Mouse (Mus musculus) kidney, adult 8-10 months (tissue): ENCODE data around the gene Olfr448.
A peak's percentile ranks its signal among the peaks of the same experiment; 100 is the strongest.

Experiments used
- DNase-seq, 2 experiments: peaks; one replicate each; pipeline ENCODE4 v3.0.0; 2022

Gene Olfr448

GRCm38 (mm10) chr6:42890141-42890540 is at the start of gene Olfr448:
TSS of gene Olfr448 (plus strand) at chr6:42890441.
- DNase-seq: no peak

DNA sequence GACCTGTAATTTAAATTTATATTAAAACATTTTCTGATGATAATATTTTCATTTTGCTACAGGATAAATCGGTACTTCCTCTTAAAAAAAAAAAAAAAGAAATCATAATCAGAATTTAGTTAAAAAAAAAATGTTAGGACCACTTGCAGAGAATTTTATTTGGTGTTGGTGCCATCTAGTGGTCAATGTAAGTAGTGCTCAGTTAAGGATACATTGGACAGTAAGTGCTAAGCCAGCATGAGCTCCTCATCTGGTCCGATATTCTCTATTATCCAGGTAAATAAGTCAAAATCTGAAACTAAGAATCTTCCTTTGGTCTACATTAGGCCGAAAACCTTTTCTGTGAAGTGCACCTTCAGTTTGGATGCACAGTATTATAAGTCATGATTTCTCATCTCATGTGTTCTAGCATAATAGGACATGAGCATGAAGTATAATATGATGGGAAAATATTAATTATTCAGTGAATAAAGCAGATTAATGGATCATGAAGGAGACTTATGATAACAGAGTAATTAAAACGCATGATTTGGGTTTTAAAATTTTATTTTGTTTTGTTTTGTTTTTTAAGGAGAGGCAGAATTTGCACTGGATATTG is 29.9 kb upstream of the Olfr448 start:
- DNase-seq: peak; percentile 3 to 13

DNA sequence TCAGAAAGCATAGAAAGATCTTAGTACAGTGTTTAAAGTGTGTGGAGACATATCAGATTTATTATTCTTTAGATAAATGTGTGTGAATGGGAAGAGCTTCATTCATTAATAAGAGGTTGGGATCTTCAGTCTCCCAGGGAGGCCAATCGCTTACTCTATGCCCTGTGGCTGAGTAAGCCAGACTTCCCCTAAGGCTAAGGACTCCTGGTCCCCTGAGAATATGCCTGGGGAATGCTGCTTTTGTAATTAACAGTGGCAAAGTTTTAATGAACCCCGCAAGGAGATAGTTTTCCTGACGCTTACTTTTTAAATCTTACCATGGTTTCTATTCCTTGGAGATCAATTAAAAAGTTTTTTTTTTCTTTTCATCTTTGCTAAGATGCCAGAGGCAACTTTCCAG is 20.5 kb upstream of the Olfr448 start:
- no peak for DNase-seq

GRCm38 (mm10) chr6:42876323-42876722 is 13.9 kb upstream of the Olfr448 start:
- DNase-seq: no peak

DNA sequence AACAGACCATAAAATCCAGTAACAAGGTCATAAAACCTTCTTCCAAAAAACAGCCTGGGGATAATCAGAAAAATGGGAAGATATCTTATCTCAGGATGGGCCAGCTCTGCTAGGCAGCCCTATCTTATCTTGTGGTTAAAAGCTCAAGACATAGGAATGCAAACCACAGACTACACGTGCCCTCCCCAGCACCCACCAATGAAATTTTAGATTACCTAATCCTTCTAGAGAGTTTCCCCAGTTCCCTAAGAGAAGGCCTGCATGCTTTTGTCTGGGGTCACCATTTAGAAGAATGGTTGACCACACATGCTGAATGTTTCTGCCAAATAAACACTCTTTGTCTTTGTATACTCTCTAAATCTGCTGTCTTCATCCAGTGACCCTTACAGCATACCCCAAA is 10.1 kb downstream of the Olfr448 start:
- DNase-seq: no peak

- DNase-seq: no peak
Measured at GRCm38 (mm10) chr6:42908578-42908977, 18.3 kb downstream of the Olfr448 start, which contains the start of gene Olfr447. TSS of gene Olfr447 (plus strand) at chr6:42908878.

- no peak for DNase-seq
Measured at GRCm38 (mm10) chr6:42921077-42921476, 30.8 kb downstream of the Olfr448 start, which contains the start of gene Olfr446. TSS of gene Olfr446 (plus strand) at chr6:42921377.
